Mouse (Mus musculus): ENCODE measurements at regions not wholly inside any gene's neighbourhood (a gene's known extent, or its start where the extent isn't known, plus 50 kb on each side); places are given as distances from the start of the nearest gene placed in this dataset.

DNA sequence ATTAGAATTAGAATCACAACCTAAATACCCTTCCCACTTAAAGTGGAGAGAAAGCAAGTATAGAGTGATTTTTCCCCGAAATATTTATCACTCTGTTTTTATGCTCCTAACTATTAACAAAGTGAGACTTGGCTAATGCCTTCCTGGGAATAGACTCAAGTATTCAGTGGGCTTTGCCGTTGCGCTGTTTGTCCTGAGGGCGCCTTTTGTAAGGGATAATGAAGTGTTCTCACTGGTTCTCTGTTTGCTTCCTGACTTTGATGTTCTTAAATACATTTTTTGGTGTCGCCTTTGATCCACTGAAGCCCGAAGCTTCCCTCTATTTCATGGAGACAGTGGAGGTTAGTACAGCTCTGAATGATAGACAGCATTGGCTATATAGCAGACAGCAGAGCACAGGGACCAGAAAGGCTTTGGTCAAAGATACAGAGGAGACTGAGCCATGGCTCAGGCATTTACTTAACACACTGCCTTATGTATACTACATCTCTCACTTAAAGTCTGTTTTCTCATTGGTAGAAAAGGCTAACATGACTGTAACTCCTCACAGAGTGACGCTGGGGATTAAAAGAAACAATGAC lies 63.0 kb upstream of the Stxbp6 start:
- TF ChIP-seq EP300 (optimal IDR thresholded peaks at IDR 0.05) (no peak), CTCF (IDR thresholded peaks at IDR 0.05; ENCODE audit: low read depth) (no peak)
